8 mouse cellular contexts compared by ENCODE assay signal in genomic region chr17:6782611-6783005, GRCm38 (mm10). TPM values are rescaled to one million over a fixed set of nuclear protein-coding genes. Genes with fewer than 3 reads are reported as not detected.
A peak's percentile ranks its signal among the peaks of the same experiment; 100 is the strongest.
DNase-seq lines count a peak whose midpoint lies in the region; ATAC-seq and TF ChIP-seq lines count a peak whose summit lies in the region.

Ezr (minus strand) TSS chr17:6782784.

- no peaks in the 10 kb centered on the region for H3K9me3 ChIP-seq in MEL (replicated peaks; ENCODE audit: insufficient read depth, low read length)
- no peaks in the 10 kb centered on the region for H3K9me3 ChIP-seq in forebrain, embryonic 15.5 days
- H3K9me3 ChIP-seq in lung, embryonic 14.5 days (ENCODE audit: low read depth, low read length), result no peaks in the 10 kb centered on the region

- TF ChIP-seq RAD21 in MEL (IDR thresholded peaks at IDR 0.05; ENCODE audit: low read depth, low read length), result no peak

- peak within 1 kb of the TSS; percentile 90 to 99 for H3K4me3 ChIP-seq in MEL (ENCODE audit: control insufficient read depth in 1 of 2, insufficient read depth in 1 of 2, low read depth in 2 of 2, low read length in 2 of 2)
- H3K4me3 ChIP-seq in forebrain, embryonic 15.5 days, result peak within 1 kb of the TSS; percentile 89
- H3K4me3 ChIP-seq in lung, embryonic 14.5 days (ENCODE audit: low read depth, low read length), result peak within 1 kb of the TSS; percentile 78

- intact Hi-C loops in heart, postnatal 14 days (cut with DNase I), result no loop called here

- H3K4me2 ChIP-seq in forebrain, embryonic 15.5 days (replicated peaks), result peak within 1 kb of the TSS; percentile 96
- peak within 1 kb of the TSS; percentile 74 for H3K4me2 ChIP-seq in lung, embryonic 14.5 days

- peak; percentile 76 for ATAC-seq in forebrain, embryonic 15.5 days (replicated peaks)
- ATAC-seq in lung, embryonic 14.5 days (ENCODE audit: insufficient read depth), result peak; percentile 74

- no peak for TF ChIP-seq CTCF in MEL (IDR thresholded peaks at IDR 0.05 in 2 of 3, conservative IDR thresholded peaks at IDR 0.05 in 1 of 3; ENCODE audit: control insufficient read depth in 1 of 3, insufficient read depth in 1 of 3, low read depth in 2 of 3, low read length in 3 of 3, poor library complexity in 1 of 3, severe bottlenecking in 1 of 3)
- no peak for TF ChIP-seq CTCF in lung, embryonic 14.5 days (IDR thresholded peaks at IDR 0.05; ENCODE audit: low read depth)

- H3K79me2 ChIP-seq in MEL (ENCODE audit: control insufficient read depth, insufficient read depth, low read length, poor library complexity), result peaks cover 36% of the 10 kb centered on the region

- H3K4me1 ChIP-seq in MEL (ENCODE audit: control insufficient read depth in 1 of 2, insufficient read depth in 2 of 2, low read length in 2 of 2), result peaks cover 7% of the 10 kb centered on the region in 2 experiments; a peak in 3 of 4 replicates
- H3K4me1 ChIP-seq in forebrain, embryonic 15.5 days, result peaks cover 51% of the 10 kb centered on the region
- H3K4me1 ChIP-seq in lung, embryonic 14.5 days (ENCODE audit: insufficient read depth), result peaks cover 17% of the 10 kb centered on the region

- peak within 1 kb of the TSS; percentile 95 for H3K9ac ChIP-seq in MEL (ENCODE audit: control insufficient read depth, low read depth, low read length, poor library complexity, severe bottlenecking)
- H3K9ac ChIP-seq in forebrain, embryonic 15.5 days (replicated peaks), result peak within 1 kb of the TSS; percentile 78
- H3K9ac ChIP-seq in lung, embryonic 14.5 days, result peak within 1 kb of the TSS; percentile 84

- peak; percentile 39 to 91; a peak in 3 of 4 replicates for TF ChIP-seq POLR2A in MEL (IDR thresholded peaks at IDR 0.05; ENCODE audit: control insufficient read depth in 1 of 2, insufficient read depth in 1 of 2, low read depth in 1 of 2, low read length in 2 of 2, poor library complexity in 1 of 2)

- peaks cover 0 to 16% of the 10 kb centered on the region in 2 experiments; a peak in 2 of 4 replicates for H3K36me3 ChIP-seq in MEL (ENCODE audit: control insufficient read depth in 1 of 2, insufficient read depth in 2 of 2, low read length in 2 of 2)
- no peaks in the 10 kb centered on the region for H3K36me3 ChIP-seq in forebrain, embryonic 15.5 days
- H3K36me3 ChIP-seq in lung, embryonic 14.5 days (ENCODE audit: insufficient read depth), result no peaks in the 10 kb centered on the region

- peak within 1 kb of the TSS; percentile 85 for H3K27ac ChIP-seq in MEL (ENCODE audit: control insufficient read depth, low read depth, low read length)
- H3K27ac ChIP-seq in forebrain, embryonic 15.5 days (replicated peaks), result peak within 1 kb of the TSS; percentile 74
- peak within 1 kb of the TSS; percentile 93 for H3K27ac ChIP-seq in lung, embryonic 14.5 days (ENCODE audit: low read depth)

- TF ChIP-seq EP300 in MEL (IDR thresholded peaks at IDR 0.05; ENCODE audit: low read depth in 1 of 2, low read length in 2 of 2), result no peak; a peak in 1 of 4 replicates

- whole genome bisulfite sequencing in forebrain, embryonic 15.5 days, result under 1% methylated on average over 52 of the region's 52 CpGs
- WGBS in lung, embryonic 14.5 days, result under 1% methylated on average over 52 of the region's 52 CpGs

- H3K27me3 ChIP-seq in MEL (ENCODE audit: control insufficient read depth in 1 of 2, insufficient read depth in 2 of 2, low read length in 2 of 2), result no peaks in the 10 kb centered on the region
- H3K27me3 ChIP-seq in forebrain, embryonic 15.5 days, result no peaks in the 10 kb centered on the region
- H3K27me3 ChIP-seq in lung, embryonic 14.5 days (ENCODE audit: insufficient read depth, low read length), result peaks cover 20% of the 10 kb centered on the region

- peak; percentile 93 for DNase-seq in MEL (ENCODE audit: low read depth, low spot score)
- peak; percentile 77 for DNase-seq in cerebellum, adult 11-12 months
- DNase-seq in heart, postnatal 14 days, result peak; percentile 89 to 91
- DNase-seq in layer of hippocampus, adult 18-20 months (ENCODE audit: low spot score in 2 of 2), result peak; percentile 40 to 72
- peak; percentile 95 for DNase-seq in lung, embryonic 14.5 days
- peak; percentile 80 for DNase-seq in ovary, adult 18-20 months (ENCODE audit: low spot score)
- peak; percentile 94 for DNase-seq in thymus, postnatal 0 days (ENCODE audit: low spot score)

TF ChIP-seq in MEL, 35 proteins besides CTCF, POLR2A, EP300 and RAD21:
- TF ChIP-seq MEF2A (IDR thresholded peaks at IDR 0.05; ENCODE audit: extremely low read depth, insufficient replicate concordance, low read depth, low read length, poor library complexity, severe bottlenecking) (no peak), MAX (IDR thresholded peaks at IDR 0.05; ENCODE audit: low read length) (no peak), E2F4 (IDR thresholded peaks at IDR 0.05; ENCODE audit: borderline replicate concordance, low read depth, low read length) (0 out of 2 replicates have a peak, but pooled peaks have one; percentile 32), MAFK (IDR thresholded peaks at IDR 0.05; ENCODE audit: borderline replicate concordance, low read depth, low read length) (no peak), USF1 (IDR thresholded peaks at IDR 0.05; ENCODE audit: low read depth, low read length) (no peak), ZMIZ1 (IDR thresholded peaks at IDR 0.05; ENCODE audit: low read depth, low read length) (peak; percentile 66), SIN3A (IDR thresholded peaks at IDR 0.05; ENCODE audit: low read length) (peak; percentile 12; the same call in 1 of the 2 replicates), SMC3 (IDR thresholded peaks at IDR 0.05; ENCODE audit: low read depth, low read length) (no peak), CHD2 (IDR thresholded peaks at IDR 0.05; ENCODE audit: low read length) (no peak), UBTF (IDR thresholded peaks at IDR 0.05; ENCODE audit: borderline replicate concordance, insufficient read depth, low read depth, low read length) (no peak), ZNF384 (IDR thresholded peaks at IDR 0.05; ENCODE audit: low read depth, low read length) (no peak), TCF12 (IDR thresholded peaks at IDR 0.05; ENCODE audit: low read depth, low read length) (peak; percentile 58), MAZ (IDR thresholded peaks at IDR 0.05; ENCODE audit: low read depth, low read length) (no peak), ELF1 (IDR thresholded peaks at IDR 0.05; ENCODE audit: low read depth, low read length) (peak; percentile 51; the same call in 1 of the 2 replicates), ZC3H11A (IDR thresholded peaks at IDR 0.05; ENCODE audit: low read depth, low read length) (no peak), USF2 (IDR thresholded peaks at IDR 0.05; ENCODE audit: borderline replicate concordance in 1 of 2, insufficient read depth in 1 of 2, low read depth in 1 of 2, low read length in 2 of 2) (no peak), CHD1 (IDR thresholded peaks at IDR 0.05; ENCODE audit: low read depth, low read length) (peak; percentile 85), POLR2AphosphoS2 (IDR thresholded peaks at IDR 0.05; ENCODE audit: low read length) (peak; percentile 77), HCFC1 (IDR thresholded peaks at IDR 0.05; ENCODE audit: low read depth, low read length) (0 out of 2 replicates have a peak, but pooled peaks have one; percentile 35), MXI1 (IDR thresholded peaks at IDR 0.05; ENCODE audit: low read depth, low read length) (0 out of 2 replicates have a peak, but pooled peaks have one; percentile 24), GATA1 (IDR thresholded peaks at IDR 0.05; ENCODE audit: low read depth, low read length) (no peak), GABPA (IDR thresholded peaks at IDR 0.05; ENCODE audit: low read depth, low read length) (no peak), POLR2AphosphoS5 (IDR thresholded peaks at IDR 0.05; ENCODE audit: borderline replicate concordance, low read depth, low read length) (no peak), NELFE (IDR thresholded peaks at IDR 0.05; ENCODE audit: low read depth, low read length) (peak; percentile 84), BHLHE40 (IDR thresholded peaks at IDR 0.05; ENCODE audit: borderline replicate concordance, low read depth, low read length) (no peak), TBP (IDR thresholded peaks at IDR 0.05; ENCODE audit: low read depth, low read length) (peak; percentile 82), ZKSCAN1 (IDR thresholded peaks at IDR 0.05; ENCODE audit: low read depth, low read length) (no peak), MYB (IDR thresholded peaks at IDR 0.05; ENCODE audit: low read depth, low read length) (no peak), KAT2A (conservative IDR thresholded peaks at IDR 0.05; ENCODE audit: low read depth, low read length) (no peak), ETS1 (IDR thresholded peaks at IDR 0.05; ENCODE audit: low read depth, low read length) (peak; percentile 33; the same call in 1 of the 2 replicates), NRF1 (IDR thresholded peaks at IDR 0.05; ENCODE audit: insufficient read depth, low read depth, low read length, poor library complexity, severe bottlenecking) (peak; percentile 49), RCOR1 (IDR thresholded peaks at IDR 0.05; ENCODE audit: low read depth, low read length) (no peak; the same call in 1 of the 2 replicates), JUND (IDR thresholded peaks at IDR 0.05; ENCODE audit: low read depth, low read length) (0 out of 2 replicates have a peak, but pooled peaks have one; percentile 31), MYC (IDR thresholded peaks at IDR 0.05; ENCODE audit: low read depth, low read length) (no peak), TAL1 (IDR thresholded peaks at IDR 0.05; ENCODE audit: low read length) (no peak)
TF ChIP-seq in MEL: peak in this region for 14.

RNA-seq across cellular contexts. Expression of gene Ezr, which starts in this region (rescaled TPM):
- 43.0 and 48.7 TPM in 2 replicates for total RNA-seq in MEL (2012; rRNA removed)
- polyA plus RNA-seq in MEL (2012; ENCODE audit: insufficient read depth in 1 of 2, insufficient read length in 2 of 2, low read depth in 1 of 2, low replicate concordance in 2 of 2, missing spikeins in 1 of 2), result 10 to 100 TPM in 1 of 2 experiments, not detected in 1; 88.7 TPM
- 112 and 125 TPM in 2 replicates for polyA plus RNA-seq in forebrain, embryonic 15.5 days (2015; fragmentation: Nextera tagmentation; extraction: Ambion mirVana)
- total RNA-seq in heart, postnatal 14 days (2021), result 10 to 100 TPM; 48.8 to 56.9 TPM
- 10 to 100 TPM; 49.2 to 53.6 TPM for total RNA-seq in layer of hippocampus, adult 18-20 months (2021)
- 97.1 and 97.3 TPM in 2 replicates for polyA plus RNA-seq in lung, embryonic 14.5 days (2014; fragmentation: Nextera tagmentation; extraction: Ambion mirVana)
- 385 and 387 TPM in 2 replicates for polyA plus RNA-seq in thymus, postnatal 0 days (2015; fragmentation: Nextera tagmentation; extraction: Ambion mirVana)

Comparison
In these comparisons a context has a peak if more than half of its experiments do, and no peak if none do; other contexts are left out.
1. Peak in every context shown above with its lines: DNase-seq, ATAC-seq, H3K4me3 ChIP-seq and H3K27ac ChIP-seq.